Mouse (Mus musculus): ENCODE results near the gene Actn4.

The Actn4 gene

GRCm38 (mm10) chr7:28880554-28880953 lies 81.6 kb downstream of the Actn4 start:
- no peak for DNase-seq

GRCm38 (mm10) chr7:28879606-28880005 lies 82.5 kb downstream of the Actn4 start:
- no peak for DNase-seq

- no peak for DNase-seq
Observed at GRCm38 (mm10) chr7:28877856-28878255, 84.3 kb downstream of the Actn4 start.

- DNase-seq = no peak
Observed at GRCm38 (mm10) chr7:28877155-28877554, 85.0 kb downstream of the Actn4 start.

- no peak for DNase-seq
Observed at GRCm38 (mm10) chr7:28876099-28876498, 86.0 kb downstream of the Actn4 start.

- DNase-seq = no peak
Observed at GRCm38 (mm10) chr7:28874565-28874964, 87.6 kb downstream of the Actn4 start.

GRCm38 (mm10) chr7:28870901-28871664 lies 91.1 kb downstream of the Actn4 start:
- DNase-seq = no peak

GRCm38 (mm10) chr7:28867508-28868340 lies 94.4 kb downstream of the Actn4 start:
- DNase-seq = peak; percentile 82 to 87

- no peak for DNase-seq
Observed at GRCm38 (mm10) chr7:28866769-28867507, 95.2 kb downstream of the Actn4 start.

- DNase-seq = peak; percentile 85 to 92
Observed at GRCm38 (mm10) chr7:28865481-28866300, 96.4 kb downstream of the Actn4 start.

GRCm38 (mm10) chr7:28864288-28864750 lies 97.8 kb downstream of the Actn4 start:
- peak in 1 of 2 experiments; percentile 38 for DNase-seq

GRCm38 (mm10) chr7:28863540-28863939 lies 98.6 kb downstream of the Actn4 start, which contains the start of gene Lgals7:
Lgals7 (plus strand) TSS chr7:28863853.
- DNase-seq = no peak

GRCm38 (mm10) chr7:28862817-28863499 lies 99.2 kb downstream of the Actn4 start:
- peak; percentile 27 to 41 for DNase-seq

- DNase-seq = no peak
Observed at GRCm38 (mm10) chr7:28860898-28861297, 101.2 kb downstream of the Actn4 start.

- no peak for DNase-seq
Observed at GRCm38 (mm10) chr7:28859953-28860352, 102.2 kb downstream of the Actn4 start.

GRCm38 (mm10) chr7:28850642-28851041 lies 111.5 kb downstream of the Actn4 start:
- DNase-seq = no peak

GRCm38 (mm10) chr7:28849700-28850236 lies 112.4 kb downstream of the Actn4 start:
- peak in 1 of 2 experiments; percentile 49 for DNase-seq

GRCm38 (mm10) chr7:28847273-28847672 lies 114.9 kb downstream of the Actn4 start:
- no peak for DNase-seq

Data from kidney, postnatal 4 days (tissue).